Mouse (Mus musculus) olfactory bulb, adult 2 months (tissue): Measurements from ENCODE around the gene Emsy. TPM values are rescaled to one million over a fixed set of nuclear protein-coding genes. Genes with fewer than 3 reads are reported as not detected.

Experiments used
- H3K27ac ChIP-seq: fragments of 200-500 bp; 2 replicates; pipeline ENCODE4 v1.5.1; 2012; ENCODE audit warnings: low read depth, low read length; ENCODE audit not compliant: insufficient read depth
- H3K4me1 ChIP-seq: fragments of 200-500 bp; 2 replicates; pipeline ENCODE4 v1.6.1; 2012; ENCODE audit warnings: low read length; ENCODE audit not compliant: control insufficient read depth, insufficient read depth
- H3K4me3 ChIP-seq: fragments of 200-500 bp; 2 replicates; pipeline ENCODE4 v1.5.1; 2012; ENCODE audit warnings: mild to moderate bottlenecking, low read depth, low read length, moderate library complexity; ENCODE audit not compliant: insufficient read depth
- CTCF ChIP-seq: fragments of 200-500 bp; IDR thresholded peaks from 2 replicates; pipeline ENCODE4 v1.5.1; 2012; ENCODE audit warnings: low read depth, mild to moderate bottlenecking, low read length, moderate library complexity; ENCODE audit not compliant: insufficient read depth
- POLR2A ChIP-seq: fragments of 200-500 bp; IDR thresholded peaks from 2 replicates; pipeline ENCODE4 v1.6.1; 2012; ENCODE audit warnings: mild to moderate bottlenecking, low read depth, low read length, moderate library complexity; ENCODE audit not compliant: insufficient read depth
- WGBS: fragments of 180-500 bp; shearing (Covaris S2); methylation state at CpG from one replicate; pipeline ENCODE4 v1.1.7; 2018; 5-methylcytosine and 5-hydroxymethylcytosine counted together
- polyA plus RNA-seq: library from polyadenylated mRNA; stranded (reverse); fragments of >200 nt; gene quantifications from 2 replicates; pipeline ENCODE4 v1.2.4, GENCODE M21; 2012; ENCODE audit warnings: low replicate concordance; ENCODE audit not compliant: missing spikeins, insufficient read depth, insufficient read length

Emsy gene
- polyA plus RNA-seq, 1 experiment, result not detected

GRCm38 (mm10) chr7:98574271-98574670, 82.3 kb downstream of the Emsy start:
- no peak overlapping the region for H3K27ac ChIP-seq
- no peak overlapping the region for H3K4me3 ChIP-seq
- H3K4me1 ChIP-seq, result peaks cover 22% of the 10 kb centered on the region
- TF ChIP-seq POLR2A, result no peak
- no peak for TF ChIP-seq CTCF
- WGBS, result 93% methylated on average over 7 of the region's 7 CpGs

GRCm38 (mm10) chr7:98573231-98573781, 83.3 kb downstream of the Emsy start:
- TF ChIP-seq CTCF (no peak), POLR2A (no peak)
- no peak overlapping the region for H3K4me3 ChIP-seq
- no peak overlapping the region for H3K27ac ChIP-seq
- H3K4me1 ChIP-seq, result peaks cover 22% of the 10 kb centered on the region
- WGBS, result 60% methylated on average over 10 of the region's 10 CpGs

- WGBS, result 69% methylated on average over 10 of the region's 10 CpGs
- TF ChIP-seq CTCF, result no peak
- no peak for TF ChIP-seq POLR2A
- H3K27ac ChIP-seq, result no peak overlapping the region
- peaks cover 22% of the 10 kb centered on the region for H3K4me1 ChIP-seq
- H3K4me3 ChIP-seq, result no peak overlapping the region
These were observed 84.2 kb downstream of the Emsy start for GRCm38 (mm10) chr7:98572223-98572868.

GRCm38 (mm10) chr7:98570824-98571505, 85.6 kb downstream of the Emsy start:
- WGBS, result 57% methylated on average over 8 of the region's 8 CpGs
- Histone ChIP-seq H3K4me1 (peaks cover 22% of the 10 kb centered on the region), H3K27ac (no peak overlapping the region), H3K4me3 (no peak overlapping the region)
- TF ChIP-seq CTCF, result no peak
- TF ChIP-seq POLR2A, result no peak

GRCm38 (mm10) chr7:98567056-98567455, 89.5 kb downstream of the Emsy start:
- TF ChIP-seq CTCF (no peak), POLR2A (no peak)
- 58% methylated on average over 5 of the region's 5 CpGs for WGBS
- peaks cover 10% of the 10 kb centered on the region for H3K4me1 ChIP-seq
- H3K27ac ChIP-seq, result no peak overlapping the region
- no peak overlapping the region for H3K4me3 ChIP-seq

- H3K4me1 ChIP-seq, result peaks cover under 1% of the 10 kb centered on the region; the same call in 1 of the 2 replicates
- no peak for TF ChIP-seq POLR2A
- no peak for TF ChIP-seq CTCF
- 77% methylated on average over 9 of the region's 9 CpGs for WGBS
- H3K4me3 ChIP-seq, result no peak overlapping the region
- no peak overlapping the region for H3K27ac ChIP-seq
These were observed 91.8 kb downstream of the Emsy start for GRCm38 (mm10) chr7:98564607-98565364.

GRCm38 (mm10) chr7:98563991-98564390, 92.6 kb downstream of the Emsy start:
- WGBS, result 89% methylated on average over 6 of the region's 6 CpGs
- Histone ChIP-seq H3K4me1 (no peaks in the 10 kb centered on the region), H3K4me3 (no peak overlapping the region), H3K27ac (no peak overlapping the region)
- TF ChIP-seq POLR2A (no peak), CTCF (no peak)

- Histone ChIP-seq H3K4me3 (no peak overlapping the region), H3K27ac (no peak overlapping the region), H3K4me1 (no peaks in the 10 kb centered on the region)
- no peak for TF ChIP-seq POLR2A
- no peak for TF ChIP-seq CTCF
- WGBS, result 87% methylated on average over 5 of the region's 5 CpGs
These were observed 93.6 kb downstream of the Emsy start for GRCm38 (mm10) chr7:98562966-98563365.

GRCm38 (mm10) chr7:98562186-98562585, 94.4 kb downstream of the Emsy start:
- no peaks in the 10 kb centered on the region for H3K4me1 ChIP-seq
- H3K4me3 ChIP-seq, result no peak overlapping the region
- H3K27ac ChIP-seq, result no peak overlapping the region
- TF ChIP-seq CTCF (no peak), POLR2A (no peak)
- WGBS, result 91% methylated on average over 8 of the region's 8 CpGs
